Mouse (Mus musculus) urinary bladder, adult 18-20 months (tissue): Measurements from ENCODE around the gene Gm42742.

ENCODE experiments used
- DNase-seq, 2 experiments: peaks; one replicate each; pipeline ENCODE4 v3.0.0; 2022; ENCODE audit warnings: low spot score in 2 of 2, mixed read lengths in 2 of 2

The Gm42742 gene

GRCm38 (mm10) chr7:126999568-126999967 is 21.3 kb downstream of the Gm42742 start:
- no peak for DNase-seq

GRCm38 (mm10) chr7:126996449-126996848 is 24.4 kb downstream of the Gm42742 start:
- DNase-seq = no peak

GRCm38 (mm10) chr7:126988816-126989215 is 32.1 kb downstream of the Gm42742 start:
- no peak for DNase-seq

GRCm38 (mm10) chr7:126986319-126986718 is 34.6 kb downstream of the Gm42742 start:
- DNase-seq = peak; percentile 25 to 27

- DNase-seq = no peak
Measured at GRCm38 (mm10) chr7:126984667-126985444, 36.0 kb downstream of the Gm42742 start.

- no peak for DNase-seq
Measured at GRCm38 (mm10) chr7:126983113-126983512, 37.8 kb downstream of the Gm42742 start.

GRCm38 (mm10) chr7:126982054-126982453 is 38.8 kb downstream of the Gm42742 start:
- no peak for DNase-seq

GRCm38 (mm10) chr7:126981601-126982000 is 39.3 kb downstream of the Gm42742 start:
- DNase-seq = no peak

GRCm38 (mm10) chr7:126978841-126979240 is 42.1 kb downstream of the Gm42742 start:
- no peak for DNase-seq

GRCm38 (mm10) chr7:126976878-126977459 is 43.9 kb downstream of the Gm42742 start:
- no peak for DNase-seq

GRCm38 (mm10) chr7:126975950-126976866 is 44.7 kb downstream of the Gm42742 start, which contains the start of gene Cdiptos:
Gene Cdiptos (minus strand): TSS chr7:126976098.
- peak; percentile 92 to 94 for DNase-seq

GRCm38 (mm10) chr7:126975893-126975949 is 45.2 kb downstream of the Gm42742 start, which contains the start of gene Cdipt:
Gene Cdipt (plus strand): TSS chr7:126975914.
- no peak for DNase-seq

- peak in 1 of 2 experiments; percentile 15 for DNase-seq
Measured at GRCm38 (mm10) chr7:126975493-126975892, 45.4 kb downstream of the Gm42742 start.

GRCm38 (mm10) chr7:126967361-126967760 is 53.5 kb downstream of the Gm42742 start:
- no peak for DNase-seq

GRCm38 (mm10) chr7:126965568-126965967 is 55.3 kb downstream of the Gm42742 start:
- DNase-seq = no peak
